Mouse (Mus musculus) embryonic facial prominence, embryonic 12.5 days (tissue): Measurements from ENCODE around the gene Usp2. TPM values are rescaled to one million over a fixed set of nuclear protein-coding genes. Genes with fewer than 3 reads are reported as not detected.

Experiments used
- ATAC-seq: fragments of 200-750 bp; cut with Nextera tagmentation; 2 replicates; pipeline ENCODE4 v1.8.0; 2017; ENCODE audit not compliant: insufficient number of reproducible peaks, insufficient read depth, low FRiP score, low TSS enrichment
- H3K27ac ChIP-seq: fragments of 300-500 bp; sonication (generic); 2 replicates; pipeline ENCODE4 v1.5.1; 2016; ENCODE audit warnings: mild to moderate bottlenecking
- H3K27me3 ChIP-seq: fragments of 300-500 bp; sonication (generic); 2 replicates; pipeline ENCODE4 v1.6.1; 2016; ENCODE audit warnings: mild to moderate bottlenecking, moderate library complexity
- H3K36me3 ChIP-seq: fragments of 300-500 bp; sonication (generic); 2 replicates; pipeline ENCODE4 v1.6.1; 2016; ENCODE audit warnings: mild to moderate bottlenecking
- H3K4me1 ChIP-seq: fragments of 300-500 bp; sonication (generic); 2 replicates; pipeline ENCODE4 v1.6.1; 2016
- H3K4me2 ChIP-seq: fragments of 300-500 bp; sonication (generic); replicated peaks from 2 replicates; pipeline ENCODE4 v1.6.1; 2016; ENCODE audit warnings: mild to moderate bottlenecking, moderate library complexity
- H3K4me3 ChIP-seq: fragments of 300-500 bp; sonication (generic); 2 replicates; pipeline ENCODE4 v1.5.1; 2016; ENCODE audit warnings: mild to moderate bottlenecking
- H3K9ac ChIP-seq: fragments of 300-500 bp; sonication (generic); 2 replicates; pipeline ENCODE4 v1.6.1; 2016; ENCODE audit warnings: mild to moderate bottlenecking, moderate library complexity
- H3K9me3 ChIP-seq: fragments of 300-500 bp; sonication (generic); 2 replicates; pipeline ENCODE4 v1.6.1; 2016; ENCODE audit warnings: mild to moderate bottlenecking, moderate library complexity
- WGBS: fragments of 180-500 bp; shearing (Covaris S2); methylation state at CpG from one replicate; pipeline ENCODE4 v1.1.7; 2016; 5-methylcytosine and 5-hydroxymethylcytosine counted together
- polyA plus RNA-seq: library from polyadenylated mRNA; unstranded; fragments of >200 nt; fragmentation: Nextera tagmentation; extraction: Ambion mirVana; gene quantifications from 2 replicates; pipeline ENCODE4 v1.2.1, GENCODE M21; 2016

Gene Usp2
- polyA plus RNA-seq, 1 experiment from 2014 or later: 8.8 TPM

GRCm38 (mm10) chr9:44047571-44048490, 19.0 kb upstream of the Usp2 start:
- Histone ChIP-seq H3K36me3 (no peaks in the 10 kb centered on the region), H3K27ac (no peak overlapping the region), H3K9me3 (no peaks in the 10 kb centered on the region), H3K27me3 (peaks cover 31% of the 10 kb centered on the region), H3K4me2 (no peak overlapping the region), H3K4me1 (peaks cover 25% of the 10 kb centered on the region), H3K9ac (no peak overlapping the region), H3K4me3 (no peak overlapping the region)
- no peak for ATAC-seq
- 71% methylated on average over 14 of the region's 14 CpGs for WGBS

GRCm38 (mm10) chr9:44048541-44049380, 18.1 kb upstream of the Usp2 start:
- H3K4me3 ChIP-seq: no peak overlapping the region
- peaks cover 18% of the 10 kb centered on the region for H3K4me1 ChIP-seq
- 64% methylated on average over 15 of the region's 15 CpGs for WGBS
- H3K9me3 ChIP-seq: no peaks in the 10 kb centered on the region
- no peak overlapping the region for H3K27ac ChIP-seq
- H3K36me3 ChIP-seq: no peaks in the 10 kb centered on the region
- peaks cover 22% of the 10 kb centered on the region for H3K27me3 ChIP-seq
- no peak for ATAC-seq
- no peak overlapping the region for H3K4me2 ChIP-seq
- no peak overlapping the region for H3K9ac ChIP-seq

GRCm38 (mm10) chr9:44049381-44050165, 17.2 kb upstream of the Usp2 start:
- 84% methylated on average over 8 of the region's 8 CpGs for WGBS
- Histone ChIP-seq H3K36me3 (no peaks in the 10 kb centered on the region), H3K27ac (no peak overlapping the region), H3K4me2 (no peak overlapping the region), H3K9ac (no peak overlapping the region), H3K27me3 (peaks cover 14% of the 10 kb centered on the region), H3K4me1 (peaks cover 14% of the 10 kb centered on the region), H3K4me3 (no peak overlapping the region), H3K9me3 (no peaks in the 10 kb centered on the region)
- ATAC-seq: no peak

- no peak overlapping the region for H3K27ac ChIP-seq
- no peaks in the 10 kb centered on the region for H3K36me3 ChIP-seq
- H3K4me3 ChIP-seq: no peak overlapping the region
- no peak overlapping the region for H3K4me2 ChIP-seq
- H3K27me3 ChIP-seq: no peaks in the 10 kb centered on the region
- no peaks in the 10 kb centered on the region for H3K9me3 ChIP-seq
- H3K9ac ChIP-seq: no peak overlapping the region
- 57% methylated on average over 3 of the region's 3 CpGs for WGBS
- no peak for ATAC-seq
- 0 out of 2 replicates have a peak, but pooled peaks cover 5% of the 10 kb centered on the region for H3K4me1 ChIP-seq
These were observed 14.0 kb upstream of the Usp2 start for GRCm38 (mm10) chr9:44052855-44053254.

- Histone ChIP-seq H3K9me3 (no peaks in the 10 kb centered on the region), H3K4me1 (no peaks in the 10 kb centered on the region), H3K27me3 (no peaks in the 10 kb centered on the region), H3K36me3 (no peaks in the 10 kb centered on the region), H3K4me2 (no peak overlapping the region), H3K27ac (no peak overlapping the region), H3K4me3 (no peak overlapping the region), H3K9ac (no peak overlapping the region)
- WGBS: 75% methylated on average over 1 of the region's 1 CpGs
- no peak for ATAC-seq
These were observed 12.9 kb upstream of the Usp2 start for GRCm38 (mm10) chr9:44053936-44054335.

- H3K9me3 ChIP-seq: no peaks in the 10 kb centered on the region
- no peak overlapping the region for H3K4me2 ChIP-seq
- H3K27me3 ChIP-seq: no peaks in the 10 kb centered on the region
- no peak overlapping the region for H3K4me3 ChIP-seq
- no peak overlapping the region for H3K27ac ChIP-seq
- H3K4me1 ChIP-seq: no peaks in the 10 kb centered on the region
- no peaks in the 10 kb centered on the region for H3K36me3 ChIP-seq
- H3K9ac ChIP-seq: no peak overlapping the region
- no peak for ATAC-seq
- 87% methylated on average over 6 of the region's 6 CpGs for WGBS
These were observed 8.2 kb upstream of the Usp2 start for GRCm38 (mm10) chr9:44058606-44059005.

GRCm38 (mm10) chr9:44065177-44065576, 1.6 kb upstream of the Usp2 start:
- ATAC-seq: no peak
- WGBS: 40% methylated on average over 1 of the region's 1 CpGs
- Histone ChIP-seq H3K27me3 (no peaks in the 10 kb centered on the region), H3K4me2 (no peak overlapping the region), H3K4me3 (no peak overlapping the region), H3K27ac (no peak overlapping the region), H3K4me1 (peaks cover 7% of the 10 kb centered on the region; the same call in 1 of the 2 replicates), H3K9ac (no peak overlapping the region), H3K36me3 (no peaks in the 10 kb centered on the region), H3K9me3 (no peaks in the 10 kb centered on the region)

- ATAC-seq: peak; percentile 45; the same call in 1 of the 2 replicates
- no peaks in the 10 kb centered on the region for H3K36me3 ChIP-seq
- no peaks in the 10 kb centered on the region for H3K9me3 ChIP-seq
- H3K27ac ChIP-seq: no peak overlapping the region
- peak overlapping the region; percentile 87 for H3K4me2 ChIP-seq
- H3K9ac ChIP-seq: peak overlapping the region; percentile 52
- WGBS: 4% methylated on average over 15 of the region's 15 CpGs
- no peaks in the 10 kb centered on the region for H3K27me3 ChIP-seq
- H3K4me1 ChIP-seq: peaks cover 26% of the 10 kb centered on the region
- H3K4me3 ChIP-seq: peak overlapping the region; percentile 49
These were observed 579 bp downstream of the Usp2 start for GRCm38 (mm10) chr9:44067241-44067959.

GRCm38 (mm10) chr9:44067960-44068330, 1.1 kb downstream of the Usp2 start:
- no peaks in the 10 kb centered on the region for H3K27me3 ChIP-seq
- H3K4me3 ChIP-seq: no peak overlapping the region
- peaks cover 27% of the 10 kb centered on the region for H3K4me1 ChIP-seq
- no peak overlapping the region for H3K9ac ChIP-seq
- peak overlapping the region; percentile 87 for H3K4me2 ChIP-seq
- H3K27ac ChIP-seq: no peak overlapping the region
- 83% methylated on average over 6 of the region's 6 CpGs for WGBS
- H3K36me3 ChIP-seq: no peaks in the 10 kb centered on the region
- no peak for ATAC-seq
- no peaks in the 10 kb centered on the region for H3K9me3 ChIP-seq

GRCm38 (mm10) chr9:44069252-44069651, 2.4 kb downstream of the Usp2 start:
- Histone ChIP-seq H3K4me1 (peaks cover 27% of the 10 kb centered on the region), H3K4me2 (no peak overlapping the region), H3K4me3 (no peak overlapping the region), H3K9me3 (no peaks in the 10 kb centered on the region), H3K27me3 (no peaks in the 10 kb centered on the region), H3K36me3 (no peaks in the 10 kb centered on the region), H3K9ac (no peak overlapping the region), H3K27ac (no peak overlapping the region)
- ATAC-seq: no peak
- 12% methylated on average over 7 of the region's 7 CpGs for WGBS
